Mouse (Mus musculus) splenic B cell, adult 2 months (primary cell): ENCODE measurements around the gene Sost.
"Not testable (repeated sequence)": the region's sequence is repeated elsewhere in the genome, so short reads cannot be mapped to it uniquely, and the experiment has no call there.

Experiments
- DNase-seq: peaks from one replicate; pipeline ENCODE4 v3.0.0-alpha.2; 2011; ENCODE audit warnings: low read depth, low spot score
- H3K27me3 ChIP-seq: 2 replicates; pipeline ENCODE4 v1.6.1; 2012; ENCODE audit warnings: mild to moderate bottlenecking, low read length, moderate library complexity, mixed read lengths; ENCODE audit not compliant: control insufficient read depth, poor library complexity, insufficient read depth, severe bottlenecking
- H3K36me3 ChIP-seq: 2 replicates; pipeline ENCODE4 v1.6.1; 2012; ENCODE audit warnings: mild to moderate bottlenecking, low read length, moderate library complexity, mixed read lengths; ENCODE audit not compliant: control insufficient read depth, poor library complexity, insufficient read depth, severe bottlenecking

Sost gene

DNA sequence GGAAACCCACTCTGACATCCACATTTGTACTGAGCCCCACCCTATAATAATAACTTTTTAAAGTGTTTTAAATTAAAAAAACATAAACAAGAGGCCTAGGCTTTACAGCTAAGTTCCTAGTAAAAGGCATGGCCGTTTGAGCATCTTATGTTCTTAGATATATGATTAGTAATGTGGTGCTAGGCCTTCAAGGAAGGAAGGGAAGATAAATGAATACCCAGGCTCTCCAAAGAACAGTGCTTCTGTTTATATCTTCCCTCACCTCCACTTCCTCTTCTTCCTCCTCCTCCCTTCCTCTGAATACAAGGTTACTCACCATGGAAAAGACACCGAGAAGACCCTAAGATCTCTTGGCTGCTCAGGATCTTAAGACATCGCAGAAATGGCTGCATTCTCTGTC, 25.0 kb upstream of the Sost start:
- Histone ChIP-seq H3K27me3 (no peaks in the 10 kb centered on the region), H3K36me3 (no peaks in the 10 kb centered on the region)
- DNase-seq, result no peak

GRCm38 (mm10) chr11:101990244-101990643, 23.4 kb upstream of the Sost start:
- Histone ChIP-seq H3K36me3 (no peaks in the 10 kb centered on the region), H3K27me3 (no peaks in the 10 kb centered on the region)
- DNase-seq, result no peak

DNA sequence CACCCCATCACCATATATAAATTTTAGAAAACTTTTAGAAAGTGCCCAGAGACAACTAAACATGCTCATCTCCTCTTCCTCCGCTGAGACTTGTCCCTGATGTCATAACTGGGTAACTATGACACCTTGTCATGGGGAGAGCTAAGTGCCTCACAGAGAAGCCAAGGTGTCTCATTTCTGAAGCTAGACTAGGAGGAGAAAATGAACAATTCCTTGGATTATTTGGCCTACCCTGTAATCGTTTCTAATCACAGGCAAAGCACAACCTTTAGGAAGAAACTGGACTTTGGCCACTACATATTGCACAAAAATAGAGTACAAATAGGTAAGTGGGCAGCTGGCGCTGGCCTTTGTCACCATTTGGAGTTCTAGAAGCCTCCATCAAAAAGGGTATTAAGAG, 20.1 kb upstream of the Sost start, which contains the start of gene Dusp3:
Dusp3 (minus strand) TSS at position 101 of the 400 bp plus-strand sequence.
- no peaks in the 10 kb centered on the region for H3K36me3 ChIP-seq

DNA sequence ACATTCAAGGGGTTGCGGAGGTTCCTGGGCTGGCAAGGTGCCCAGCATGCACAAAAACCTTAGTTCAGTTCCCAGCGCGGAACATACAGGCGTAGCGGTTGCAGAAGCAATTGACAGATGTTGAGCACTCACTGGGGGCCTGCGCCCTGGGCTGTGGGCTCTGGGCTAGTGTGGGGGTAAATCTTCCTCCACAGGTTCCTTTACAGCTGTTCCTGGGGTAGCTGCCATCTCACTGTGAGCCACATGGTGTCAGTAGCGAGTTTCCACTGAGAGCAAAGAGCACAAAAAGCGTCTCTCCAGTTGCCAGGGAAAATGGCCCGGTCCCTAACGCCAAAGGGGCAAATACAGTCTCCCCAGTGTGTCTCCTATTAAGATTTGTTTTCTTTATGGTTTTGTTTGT, 19.2 kb upstream of the Sost start:
- Histone ChIP-seq H3K36me3 (no peaks in the 10 kb centered on the region), H3K27me3 (no peaks in the 10 kb centered on the region)
- DNase-seq, result peak; percentile 87

More for the DNA sequence above, 20.1 kb upstream of the Sost start, which contains the start of gene Dusp3:
- H3K27me3 ChIP-seq, result no peaks in the 10 kb centered on the region
- no peak for DNase-seq

- not testable (repeated sequence) for H3K36me3 ChIP-seq, DNase-seq, H3K27me3 ChIP-seq
Measured at GRCm38 (mm10) chr11:101985450-101985849, 18.6 kb upstream of the Sost start.

DNA sequence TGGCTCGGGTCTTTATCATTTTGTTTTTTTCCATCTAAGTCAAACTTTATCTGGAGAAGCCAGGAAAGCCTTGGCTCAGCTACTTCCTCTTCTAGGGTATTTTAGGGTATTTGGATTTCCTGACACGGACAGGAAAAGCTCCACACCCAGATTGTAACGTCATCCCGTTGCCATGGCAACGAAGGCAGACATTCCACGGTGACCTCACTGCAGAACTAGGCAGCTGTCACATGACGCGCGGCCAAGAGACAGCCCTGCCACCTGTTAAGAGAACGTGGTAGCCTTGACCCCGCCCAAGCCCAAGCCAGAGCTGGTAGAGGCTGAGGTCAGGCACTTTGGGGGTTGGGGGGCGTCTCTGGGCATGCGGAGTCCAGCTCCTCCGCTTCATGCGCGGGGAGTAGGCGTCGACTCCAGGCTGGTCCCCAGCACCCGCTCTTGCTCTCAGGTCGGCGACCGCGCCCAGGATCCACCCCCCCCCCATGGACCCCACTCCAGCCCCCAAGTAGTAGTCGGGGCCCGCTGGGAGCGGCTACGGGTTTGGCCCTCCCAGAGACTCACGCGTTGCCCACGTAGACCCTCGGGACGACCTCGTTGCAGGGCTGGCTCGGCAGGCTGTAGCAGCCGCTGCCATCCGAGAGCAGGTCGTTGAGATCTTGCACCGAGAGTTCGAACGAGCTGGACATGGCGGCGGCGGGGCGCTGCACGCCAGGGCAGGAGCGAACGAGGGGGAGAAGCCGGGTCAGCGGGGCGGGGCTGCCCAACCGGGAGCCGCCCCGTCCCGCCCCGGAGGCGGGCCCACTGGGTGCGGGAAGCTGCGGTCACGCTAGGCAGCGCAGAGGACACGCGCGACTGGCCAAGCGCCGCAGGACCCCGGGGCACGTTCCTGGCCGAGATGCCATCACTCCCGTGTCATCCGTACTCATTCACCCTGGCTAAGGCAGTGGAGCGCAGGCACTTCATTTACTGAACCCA, 17.5 kb upstream of the Sost start, which contains the start of gene Cfap97d1:
Cfap97d1 (plus strand) TSS at position 226 of the 972 bp plus-strand sequence.
- no peaks in the 10 kb centered on the region for H3K27me3 ChIP-seq
- no peaks in the 10 kb centered on the region for H3K36me3 ChIP-seq
- DNase-seq, result peak; percentile 96

- peak; percentile 36 for DNase-seq
Measured at GRCm38 (mm10) chr11:101983431-101983921, 16.7 kb upstream of the Sost start.

DNA sequence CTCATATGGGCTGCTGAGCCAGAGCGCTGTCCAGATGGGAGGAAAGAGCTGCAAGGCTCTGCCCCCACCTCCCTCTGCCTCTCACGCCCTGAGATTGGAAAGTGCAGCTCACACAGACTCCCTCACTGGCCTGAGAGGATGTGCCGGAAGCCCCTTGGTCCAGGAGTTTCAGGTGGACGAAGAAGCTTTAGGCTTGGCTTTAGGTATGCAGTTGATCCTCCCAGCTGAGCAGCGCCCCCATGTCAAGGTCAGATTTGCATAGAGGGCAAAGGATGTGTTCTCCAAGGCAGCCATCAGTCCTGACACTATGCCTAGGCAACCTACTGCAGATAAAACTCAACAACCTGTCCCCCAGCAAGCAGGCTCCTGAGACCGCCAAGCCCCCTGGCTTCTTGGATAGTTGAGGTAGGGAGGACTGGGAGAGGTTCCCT, 16.2 kb upstream of the Sost start:
- peak; percentile 24 for DNase-seq
- Histone ChIP-seq H3K36me3 (no peaks in the 10 kb centered on the region), H3K27me3 (no peaks in the 10 kb centered on the region)

More at GRCm38 (mm10) chr11:101983431-101983921, 16.7 kb upstream of the Sost start:
- Histone ChIP-seq H3K27me3 (no peaks in the 10 kb centered on the region), H3K36me3 (no peaks in the 10 kb centered on the region)

DNA sequence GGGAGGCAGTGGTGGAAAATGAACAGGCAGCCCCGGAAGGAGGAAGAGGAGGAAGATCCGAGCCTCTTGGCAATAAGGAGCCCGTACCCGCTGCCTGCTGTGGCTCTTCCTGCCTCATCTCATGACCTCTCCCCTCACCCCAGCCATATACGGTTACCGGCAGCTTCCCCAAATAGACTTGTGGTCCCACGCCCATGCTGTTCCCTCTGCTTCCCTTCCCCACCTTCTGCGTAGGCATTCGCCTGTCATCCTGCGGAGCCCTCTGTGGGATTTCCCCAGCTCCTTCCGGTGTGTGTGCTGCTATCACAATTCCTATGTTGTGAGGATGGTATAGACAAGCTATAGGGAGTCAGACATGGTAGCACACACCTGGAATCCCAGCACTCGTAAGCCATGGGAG, 15.0 kb upstream of the Sost start:
- DNase-seq, result peak; percentile 50
- H3K36me3 ChIP-seq, result no peaks in the 10 kb centered on the region
- H3K27me3 ChIP-seq, result no peaks in the 10 kb centered on the region

DNA sequence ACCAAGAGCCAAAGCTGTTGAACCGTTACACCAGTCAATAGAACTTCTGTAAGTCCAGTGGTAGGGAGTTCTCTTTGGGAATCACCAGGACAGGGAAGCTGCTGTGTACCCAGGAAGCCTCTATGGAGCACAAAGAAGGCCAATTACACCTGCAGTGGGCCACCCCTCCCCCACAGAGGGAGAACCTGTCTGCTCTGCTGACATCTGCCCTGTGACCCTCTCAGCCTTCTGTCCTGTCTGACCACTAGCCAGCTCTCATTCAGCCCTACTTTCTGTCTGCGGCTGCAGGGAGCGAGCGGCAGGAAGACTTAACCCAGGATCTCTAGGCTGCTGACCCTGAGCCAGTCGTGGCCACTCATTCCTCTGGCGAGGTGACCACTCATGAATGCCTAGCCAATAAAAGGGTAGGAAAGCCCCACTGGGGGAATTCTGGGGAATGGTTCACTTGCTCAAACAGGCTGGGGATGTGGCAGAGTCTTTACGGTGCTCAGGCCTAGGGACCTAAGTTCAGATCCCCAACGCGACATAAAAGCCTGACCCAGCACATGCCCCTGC, 13.9 kb upstream of the Sost start:
- no peak for DNase-seq
- H3K27me3 ChIP-seq, result no peaks in the 10 kb centered on the region
- H3K36me3 ChIP-seq, result no peaks in the 10 kb centered on the region

DNA sequence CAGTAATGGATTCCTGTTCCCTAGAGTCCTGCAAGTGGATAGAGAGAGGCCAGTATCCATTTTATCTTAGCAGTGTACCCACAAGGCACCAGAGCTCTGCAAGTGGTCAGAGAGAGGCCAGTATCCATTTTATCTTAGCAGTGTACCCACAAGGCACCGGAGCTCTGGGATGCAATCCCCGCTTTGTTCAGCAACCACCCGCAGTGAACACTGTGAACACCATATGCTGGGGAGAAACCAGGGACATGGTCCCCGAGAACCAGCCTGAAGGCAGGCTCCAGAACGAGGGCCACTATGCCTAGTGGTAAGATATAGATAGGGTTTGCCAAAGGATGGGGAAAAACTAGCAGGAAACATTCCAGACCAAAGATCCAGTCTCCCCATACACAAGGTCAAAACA, 12.3 kb upstream of the Sost start:
- no peaks in the 10 kb centered on the region for H3K27me3 ChIP-seq
- no peak for DNase-seq
- H3K36me3 ChIP-seq, result no peaks in the 10 kb centered on the region

DNA sequence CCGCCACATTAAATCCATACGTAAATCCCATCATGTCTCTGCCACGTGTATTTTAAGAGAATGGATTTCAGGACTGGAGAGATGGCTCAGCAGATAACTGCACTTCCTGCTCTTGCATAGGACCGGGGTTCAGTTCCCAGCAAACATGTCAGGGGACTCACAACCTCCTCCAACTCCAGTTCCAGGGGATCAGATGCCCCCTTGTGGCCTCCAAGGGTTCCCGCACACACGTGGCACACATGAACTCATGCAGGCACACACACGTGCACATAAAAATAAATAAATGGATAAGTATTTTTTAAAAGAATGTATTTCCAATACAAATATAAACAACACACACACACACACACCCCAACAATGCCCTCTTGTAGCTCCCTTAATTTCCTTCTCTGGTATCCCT, 10.1 kb upstream of the Sost start:
- DNase-seq, result no peak
- H3K27me3 ChIP-seq, result no peaks in the 10 kb centered on the region
- H3K36me3 ChIP-seq, result peaks cover 3% of the 10 kb centered on the region; the same call in 1 of the 2 replicates

DNA sequence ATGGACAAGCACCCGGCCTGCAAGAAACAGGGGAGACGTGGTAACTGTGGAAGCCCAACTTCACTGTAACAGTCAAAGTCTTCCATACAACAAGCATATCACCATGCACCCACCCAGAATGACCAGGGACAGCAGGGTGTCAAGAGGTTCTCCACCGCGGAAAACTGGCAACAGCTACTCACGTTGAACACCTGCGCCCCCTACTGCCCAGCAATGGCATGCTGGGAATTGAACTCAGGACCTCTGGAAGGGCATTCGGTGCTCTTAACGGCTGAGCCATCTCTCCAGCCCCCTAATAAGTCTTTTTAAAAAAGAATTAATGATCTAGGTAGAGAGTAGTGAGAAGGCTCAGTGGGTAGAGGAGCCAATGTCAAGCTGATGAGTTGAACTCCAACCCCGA, 8.1 kb upstream of the Sost start:
- peaks cover 4% of the 10 kb centered on the region; the same call in 1 of the 2 replicates for H3K36me3 ChIP-seq
- peak; percentile 38 for DNase-seq
- no peaks in the 10 kb centered on the region for H3K27me3 ChIP-seq

- Histone ChIP-seq H3K36me3 (peaks cover 4% of the 10 kb centered on the region; the same call in 1 of the 2 replicates), H3K27me3 (no peaks in the 10 kb centered on the region)
- DNase-seq, result no peak
Measured at GRCm38 (mm10) chr11:101974181-101974580, 7.4 kb upstream of the Sost start.

- H3K36me3 ChIP-seq, result peaks cover 4% of the 10 kb centered on the region; the same call in 1 of the 2 replicates
- no peak for DNase-seq
- no peaks in the 10 kb centered on the region for H3K27me3 ChIP-seq
Measured at GRCm38 (mm10) chr11:101973496-101973895, 6.7 kb upstream of the Sost start.
